Mouse (Mus musculus): Measurements from ENCODE around the gene Rpe65.

- TF ChIP-seq CTCF (IDR thresholded peaks at IDR 0.05; ENCODE audit: low read depth, low read length) (no peak), POLR2A (IDR thresholded peaks at IDR 0.05; ENCODE audit: borderline replicate concordance, low read depth, low read length) (no peak)
These were observed 16.0 kb downstream of the Rpe65 start for GRCm38 (mm10) chr3:159614977-159615376.

Data from bone marrow macrophage, adult 2 months (primary cell).